Mouse (Mus musculus): Measurements from ENCODE around the gene Jaml. TPM values are rescaled to one million over a fixed set of nuclear protein-coding genes. Genes with fewer than 3 reads are reported as not detected.

Jaml gene
- polyA plus RNA-seq, 1 experiment from 2014 or later: 0.68 TPM

- H3K4me1 ChIP-seq (ENCODE audit: insufficient read depth): peaks cover 7% of the 10 kb centered on the region
- H3K27ac ChIP-seq (ENCODE audit: low read depth): no peak overlapping the region
- DNase-seq (no peak), ATAC-seq (no peak)
- H3K36me3 ChIP-seq (replicated peaks; ENCODE audit: insufficient read depth, low read length): no peaks in the 10 kb centered on the region
- 40% methylated on average over 6 of the region's 6 CpGs for WGBS (ENCODE audit: insufficient replicate concordance)
- H3K4me2 ChIP-seq (ENCODE audit: low read depth, low read length): no peak overlapping the region
- no peaks in the 10 kb centered on the region for H3K9me3 ChIP-seq (ENCODE audit: low read length)
- 0 out of 2 replicates have a peak, but pooled peaks cover 8% of the 10 kb centered on the region for H3K27me3 ChIP-seq (ENCODE audit: insufficient read depth, low read length)
- no peak for TF ChIP-seq EP300 (IDR thresholded peaks at IDR 0.05; ENCODE audit: low read depth)
- TF ChIP-seq CTCF (IDR thresholded peaks at IDR 0.05; ENCODE audit: low read depth): no peak
- no peak overlapping the region for H3K4me3 ChIP-seq (ENCODE audit: low read depth, low read length)
- H3K9ac ChIP-seq (replicated peaks): no peak overlapping the region
Observed at GRCm38 (mm10) chr9:45121001-45121400, 42.0 kb downstream of the Jaml start.

DNA sequence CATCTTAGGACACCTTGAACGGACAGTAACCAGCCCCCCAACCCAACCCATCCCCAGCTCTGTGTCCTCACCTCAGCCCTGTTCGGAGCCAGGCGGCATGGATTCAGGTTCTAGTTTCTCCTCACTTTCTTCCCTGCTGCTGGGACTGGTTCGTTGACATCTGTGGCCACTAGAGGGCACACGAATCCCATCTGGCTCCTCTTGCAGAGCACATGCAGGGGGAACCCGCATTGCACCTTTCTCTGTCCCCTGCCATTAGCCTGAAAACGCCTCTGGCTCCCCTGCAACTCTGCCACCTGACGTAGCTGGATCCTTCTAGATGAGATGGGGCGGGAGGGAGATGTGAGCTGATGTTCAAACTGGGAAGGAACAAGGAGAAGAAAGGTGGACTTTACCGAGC, 42.8 kb downstream of the Jaml start:
- Histone ChIP-seq H3K27ac (ENCODE audit: low read depth) (no peak overlapping the region), H3K4me1 (ENCODE audit: insufficient read depth) (peaks cover 7% of the 10 kb centered on the region), H3K4me2 (ENCODE audit: low read depth, low read length) (peak overlapping the region; percentile 27), H3K9ac (replicated peaks) (no peak overlapping the region), H3K4me3 (ENCODE audit: low read depth, low read length) (no peak overlapping the region), H3K27me3 (ENCODE audit: insufficient read depth, low read length) (0 out of 2 replicates have a peak, but pooled peaks cover 10% of the 10 kb centered on the region), H3K36me3 (replicated peaks; ENCODE audit: insufficient read depth, low read length) (no peaks in the 10 kb centered on the region), H3K9me3 (ENCODE audit: low read length) (no peaks in the 10 kb centered on the region)
- ATAC-seq (peak; percentile 62; the same call in 1 of the 2 replicates), DNase-seq (peak; percentile 80)
- 5% methylated on average over 10 of the region's 10 CpGs for WGBS (ENCODE audit: insufficient replicate concordance)
- TF ChIP-seq CTCF (IDR thresholded peaks at IDR 0.05; ENCODE audit: low read depth): peak; percentile 93
- no peak for TF ChIP-seq EP300 (IDR thresholded peaks at IDR 0.05; ENCODE audit: low read depth)

DNA sequence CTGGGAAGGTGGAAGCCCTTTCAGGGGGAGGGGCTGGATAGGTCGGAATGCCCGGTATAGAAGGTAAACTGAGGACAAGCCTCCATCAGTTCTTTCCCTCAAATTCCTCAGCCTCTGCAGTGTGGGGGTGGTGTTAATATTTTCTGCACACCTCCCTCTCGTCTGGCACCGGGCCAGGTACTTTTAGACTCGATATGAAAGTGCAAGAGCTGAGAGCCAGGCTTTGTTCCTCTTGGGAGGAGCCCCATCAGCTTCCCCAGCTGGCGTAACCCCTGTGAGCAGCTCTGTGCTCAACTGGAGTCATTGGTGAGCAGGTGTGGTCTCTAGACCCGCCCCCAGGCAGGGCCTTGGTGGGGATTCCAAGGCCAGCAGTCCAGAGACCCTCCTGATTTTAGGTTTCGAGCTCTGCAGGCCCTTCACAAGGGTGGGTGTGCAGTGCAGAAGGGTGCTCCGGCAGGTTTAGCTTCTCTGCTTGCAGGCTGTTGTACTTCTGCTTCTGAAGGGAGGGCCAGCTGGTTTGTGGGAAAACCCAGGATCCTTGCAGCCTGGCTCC, 43.3 kb downstream of the Jaml start:
- peaks cover 7% of the 10 kb centered on the region for H3K4me1 ChIP-seq (ENCODE audit: insufficient read depth)
- 0 out of 2 replicates have a peak, but pooled peaks cover 10% of the 10 kb centered on the region for H3K27me3 ChIP-seq (ENCODE audit: insufficient read depth, low read length)
- H3K4me2 ChIP-seq (ENCODE audit: low read depth, low read length): peak overlapping the region; percentile 27
- ATAC-seq (peak; percentile 49; the same call in 1 of the 2 replicates), DNase-seq (peak; percentile 51)
- 21% methylated on average over 9 of the region's 9 CpGs for WGBS (ENCODE audit: insufficient replicate concordance)
- no peaks in the 10 kb centered on the region for H3K9me3 ChIP-seq (ENCODE audit: low read length)
- H3K9ac ChIP-seq (replicated peaks): no peak overlapping the region
- H3K27ac ChIP-seq (ENCODE audit: low read depth): no peak overlapping the region
- H3K4me3 ChIP-seq (ENCODE audit: low read depth, low read length): no peak overlapping the region
- TF ChIP-seq EP300 (IDR thresholded peaks at IDR 0.05; ENCODE audit: low read depth) (no peak), CTCF (IDR thresholded peaks at IDR 0.05; ENCODE audit: low read depth) (no peak)
- H3K36me3 ChIP-seq (replicated peaks; ENCODE audit: insufficient read depth, low read length): no peaks in the 10 kb centered on the region

GRCm38 (mm10) chr9:45125211-45125610, 46.2 kb downstream of the Jaml start:
- Histone ChIP-seq H3K4me2 (ENCODE audit: low read depth, low read length) (no peak overlapping the region), H3K27ac (ENCODE audit: low read depth) (no peak overlapping the region), H3K4me3 (ENCODE audit: low read depth, low read length) (no peak overlapping the region), H3K4me1 (ENCODE audit: insufficient read depth) (peaks cover 7% of the 10 kb centered on the region), H3K27me3 (ENCODE audit: insufficient read depth, low read length) (0 out of 2 replicates have a peak, but pooled peaks cover 7% of the 10 kb centered on the region), H3K9ac (replicated peaks) (no peak overlapping the region), H3K36me3 (replicated peaks; ENCODE audit: insufficient read depth, low read length) (no peaks in the 10 kb centered on the region), H3K9me3 (ENCODE audit: low read length) (no peaks in the 10 kb centered on the region)
- no peak for DNase-seq
- no peak for ATAC-seq
- TF ChIP-seq CTCF (IDR thresholded peaks at IDR 0.05; ENCODE audit: low read depth) (no peak), EP300 (IDR thresholded peaks at IDR 0.05; ENCODE audit: low read depth) (no peak)
- 86% methylated on average over 14 of the region's 14 CpGs for WGBS (ENCODE audit: insufficient replicate concordance)

DNA sequence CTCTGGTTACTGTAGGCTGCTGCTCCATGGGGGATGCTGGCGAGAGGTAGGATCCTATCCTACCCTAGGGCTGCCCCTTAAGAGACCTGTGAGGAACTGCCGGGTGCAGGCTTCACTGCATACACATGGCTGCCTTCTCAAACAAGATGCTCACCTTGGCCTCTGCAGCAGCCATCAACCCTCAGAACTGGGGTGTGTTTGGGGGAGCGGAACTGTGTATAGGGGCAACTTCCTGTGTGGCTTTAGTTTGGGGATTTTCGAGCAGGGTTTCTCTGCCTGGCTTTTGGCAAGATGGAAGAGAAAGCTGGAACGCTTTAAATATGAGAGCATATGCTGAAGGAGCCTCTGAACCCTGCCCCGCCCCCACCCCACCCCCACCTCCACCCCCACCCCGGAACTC, 48.0 kb downstream of the Jaml start:
- Histone ChIP-seq H3K9me3 (ENCODE audit: low read length) (no peaks in the 10 kb centered on the region), H3K4me2 (ENCODE audit: low read depth, low read length) (no peak overlapping the region), H3K4me1 (ENCODE audit: insufficient read depth) (peaks cover 5% of the 10 kb centered on the region), H3K9ac (replicated peaks) (no peak overlapping the region), H3K27ac (ENCODE audit: low read depth) (no peak overlapping the region), H3K36me3 (replicated peaks; ENCODE audit: insufficient read depth, low read length) (no peaks in the 10 kb centered on the region), H3K4me3 (ENCODE audit: low read depth, low read length) (no peak overlapping the region), H3K27me3 (ENCODE audit: insufficient read depth, low read length) (0 out of 2 replicates have a peak, but pooled peaks cover 7% of the 10 kb centered on the region)
- no peak for ATAC-seq
- TF ChIP-seq CTCF (IDR thresholded peaks at IDR 0.05; ENCODE audit: low read depth): no peak
- no peak for TF ChIP-seq EP300 (IDR thresholded peaks at IDR 0.05; ENCODE audit: low read depth)
- DNase-seq: no peak
- WGBS (ENCODE audit: insufficient replicate concordance): 47% methylated on average over 7 of the region's 7 CpGs

DNA sequence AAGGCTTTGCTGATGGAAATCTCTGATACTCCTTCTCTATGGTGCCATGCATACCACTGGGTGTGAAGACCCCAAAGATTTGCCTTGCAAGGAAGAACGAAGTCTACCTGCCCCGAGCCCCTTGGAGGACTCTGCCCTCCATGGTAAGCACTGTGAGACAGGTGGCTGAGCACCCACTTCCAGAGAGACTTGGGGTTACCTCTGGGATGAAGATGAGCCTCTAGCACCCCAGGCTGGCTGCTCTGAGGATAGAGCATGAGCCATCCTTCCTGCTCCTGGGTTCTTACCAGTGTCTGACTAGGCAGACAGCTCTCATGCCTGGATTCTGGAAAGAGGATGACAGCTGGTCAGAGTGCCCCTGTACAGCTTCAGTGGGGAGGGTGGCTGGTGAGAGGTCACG, 51.1 kb downstream of the Jaml start:
- H3K4me1 ChIP-seq (ENCODE audit: insufficient read depth): no peaks in the 10 kb centered on the region; the same call in 1 of the 2 replicates
- H3K9ac ChIP-seq (replicated peaks): no peak overlapping the region
- 0 out of 2 replicates have a peak, but pooled peaks cover 7% of the 10 kb centered on the region for H3K27me3 ChIP-seq (ENCODE audit: insufficient read depth, low read length)
- H3K36me3 ChIP-seq (replicated peaks; ENCODE audit: insufficient read depth, low read length): no peaks in the 10 kb centered on the region
- ATAC-seq: no peak
- H3K27ac ChIP-seq (ENCODE audit: low read depth): no peak overlapping the region
- no peak overlapping the region for H3K4me3 ChIP-seq (ENCODE audit: low read depth, low read length)
- WGBS (ENCODE audit: insufficient replicate concordance): 56% methylated on average over 3 of the region's 3 CpGs
- DNase-seq: no peak
- H3K4me2 ChIP-seq (ENCODE audit: low read depth, low read length): no peak overlapping the region
- no peaks in the 10 kb centered on the region for H3K9me3 ChIP-seq (ENCODE audit: low read length)
- TF ChIP-seq EP300 (IDR thresholded peaks at IDR 0.05; ENCODE audit: low read depth) (no peak), CTCF (IDR thresholded peaks at IDR 0.05; ENCODE audit: low read depth) (no peak)

All from liver, postnatal 0 days (tissue).